Mouse (Mus musculus): ENCODE measurements around the gene Grap. TPM values are rescaled to one million over a fixed set of nuclear protein-coding genes. Genes with fewer than 3 reads are reported as not detected.
A peak's percentile ranks its signal among the peaks of the same experiment; 100 is the strongest.

The Grap gene
- total and polyA plus RNA-seq, 2 experiments from 2014 or later: 5.6 to 6.9 TPM

- WGBS: 72% methylated on average over 19 of the region's 19 CpGs
- H3K9ac ChIP-seq: no peak overlapping the region
- H3K27me3 ChIP-seq (ENCODE audit: insufficient read depth, low read length): no peaks in the 10 kb centered on the region
- DNase-seq (no peak), ATAC-seq (no peak)
- no peaks in the 10 kb centered on the region for H3K9me3 ChIP-seq (ENCODE audit: low read length)
- TF ChIP-seq CTCF (IDR thresholded peaks at IDR 0.05; ENCODE audit: low read depth): no peak
- no peak overlapping the region for H3K4me2 ChIP-seq (ENCODE audit: low read depth)
- no peaks in the 10 kb centered on the region for H3K36me3 ChIP-seq (ENCODE audit: insufficient read depth)
- H3K27ac ChIP-seq (ENCODE audit: low read depth, low read length): no peak overlapping the region
- H3K4me3 ChIP-seq (ENCODE audit: low read depth, low read length): no peak overlapping the region
- no peaks in the 10 kb centered on the region for H3K4me1 ChIP-seq (ENCODE audit: insufficient read depth)
These were observed 18.8 kb downstream of the Grap start for GRCm38 (mm10) chr11:61671781-61672383.

- DNase-seq: no peak
- 39% methylated on average over 8 of the region's 8 CpGs for WGBS
- H3K4me1 ChIP-seq (ENCODE audit: insufficient read depth): no peaks in the 10 kb centered on the region
These were observed 20.6 kb downstream of the Grap start for GRCm38 (mm10) chr11:61673686-61674085.

GRCm38 (mm10) chr11:61674151-61674838 is 21.2 kb downstream of the Grap start:
- DNase-seq: no peak
- no peaks in the 10 kb centered on the region for H3K36me3 ChIP-seq (ENCODE audit: insufficient read depth)
- WGBS: 26% methylated on average over 19 of the region's 19 CpGs
- H3K4me3 ChIP-seq (ENCODE audit: low read depth, low read length): no peak overlapping the region
- no peaks in the 10 kb centered on the region for H3K4me1 ChIP-seq (ENCODE audit: insufficient read depth)
- peak; percentile 58 for ATAC-seq
- no peaks in the 10 kb centered on the region for H3K27me3 ChIP-seq (ENCODE audit: insufficient read depth, low read length)
- no peak overlapping the region for H3K4me2 ChIP-seq (ENCODE audit: low read depth)
- 0 out of 2 replicates have a peak overlapping the region, but pooled peaks have one; percentile 14 for H3K9ac ChIP-seq
- H3K27ac ChIP-seq (ENCODE audit: low read depth, low read length): no peak overlapping the region
- no peaks in the 10 kb centered on the region for H3K9me3 ChIP-seq (ENCODE audit: low read length)
- TF ChIP-seq CTCF (IDR thresholded peaks at IDR 0.05; ENCODE audit: low read depth): no peak

More at GRCm38 (mm10) chr11:61673686-61674085, 20.6 kb downstream of the Grap start:
- Histone ChIP-seq H3K4me3 (ENCODE audit: low read depth, low read length) (no peak overlapping the region), H3K27ac (ENCODE audit: low read depth, low read length) (no peak overlapping the region), H3K9me3 (ENCODE audit: low read length) (no peaks in the 10 kb centered on the region), H3K36me3 (ENCODE audit: insufficient read depth) (no peaks in the 10 kb centered on the region), H3K27me3 (ENCODE audit: insufficient read depth, low read length) (no peaks in the 10 kb centered on the region), H3K9ac (no peak overlapping the region), H3K4me2 (ENCODE audit: low read depth) (no peak overlapping the region)
- TF ChIP-seq CTCF (IDR thresholded peaks at IDR 0.05; ENCODE audit: low read depth): peak; percentile 33; the same call in 1 of the 2 replicates
- no peak for ATAC-seq

- TF ChIP-seq CTCF (IDR thresholded peaks at IDR 0.05; ENCODE audit: low read depth): peak; percentile 75
- Histone ChIP-seq H3K9ac (0 out of 2 replicates have a peak overlapping the region, but pooled peaks have one; percentile 14), H3K9me3 (ENCODE audit: low read length) (no peaks in the 10 kb centered on the region), H3K4me1 (ENCODE audit: insufficient read depth) (no peaks in the 10 kb centered on the region), H3K36me3 (ENCODE audit: insufficient read depth) (no peaks in the 10 kb centered on the region), H3K4me3 (ENCODE audit: low read depth, low read length) (no peak overlapping the region), H3K27me3 (ENCODE audit: insufficient read depth, low read length) (no peaks in the 10 kb centered on the region), H3K27ac (ENCODE audit: low read depth, low read length) (no peak overlapping the region), H3K4me2 (ENCODE audit: low read depth) (no peak overlapping the region)
- DNase-seq (peak; percentile 61), ATAC-seq (peak; percentile 82)
- WGBS: 4% methylated on average over 8 of the region's 8 CpGs
These were observed 21.7 kb downstream of the Grap start for GRCm38 (mm10) chr11:61674839-61675159.

GRCm38 (mm10) chr11:61675332-61675731 is 22.3 kb downstream of the Grap start:
- Histone ChIP-seq H3K4me2 (ENCODE audit: low read depth) (no peak overlapping the region), H3K36me3 (ENCODE audit: insufficient read depth) (no peaks in the 10 kb centered on the region), H3K9ac (no peak overlapping the region), H3K27me3 (ENCODE audit: insufficient read depth, low read length) (no peaks in the 10 kb centered on the region), H3K9me3 (ENCODE audit: low read length) (no peaks in the 10 kb centered on the region), H3K4me1 (ENCODE audit: insufficient read depth) (no peaks in the 10 kb centered on the region), H3K4me3 (ENCODE audit: low read depth, low read length) (no peak overlapping the region), H3K27ac (ENCODE audit: low read depth, low read length) (no peak overlapping the region)
- ATAC-seq: no peak
- TF ChIP-seq CTCF (IDR thresholded peaks at IDR 0.05; ENCODE audit: low read depth): no peak
- DNase-seq: no peak
- 69% methylated on average over 2 of the region's 2 CpGs for WGBS

- WGBS: 68% methylated on average over 7 of the region's 7 CpGs
- no peaks in the 10 kb centered on the region for H3K27me3 ChIP-seq (ENCODE audit: insufficient read depth, low read length)
- ATAC-seq (no peak), DNase-seq (no peak)
- no peak overlapping the region for H3K4me2 ChIP-seq (ENCODE audit: low read depth)
- H3K9me3 ChIP-seq (ENCODE audit: low read length): no peaks in the 10 kb centered on the region
- H3K4me3 ChIP-seq (ENCODE audit: low read depth, low read length): no peak overlapping the region
- TF ChIP-seq CTCF (IDR thresholded peaks at IDR 0.05; ENCODE audit: low read depth): no peak
- H3K27ac ChIP-seq (ENCODE audit: low read depth, low read length): no peak overlapping the region
- no peaks in the 10 kb centered on the region for H3K36me3 ChIP-seq (ENCODE audit: insufficient read depth)
- no peaks in the 10 kb centered on the region for H3K4me1 ChIP-seq (ENCODE audit: insufficient read depth)
- H3K9ac ChIP-seq: no peak overlapping the region
These were observed 23.3 kb downstream of the Grap start for GRCm38 (mm10) chr11:61676216-61676854.

GRCm38 (mm10) chr11:61677709-61678108 is 24.6 kb downstream of the Grap start:
- H3K9ac ChIP-seq: no peak overlapping the region
- ATAC-seq (no peak), DNase-seq (no peak)
- no peaks in the 10 kb centered on the region for H3K9me3 ChIP-seq (ENCODE audit: low read length)
- no peaks in the 10 kb centered on the region for H3K4me1 ChIP-seq (ENCODE audit: insufficient read depth)
- no peak overlapping the region for H3K27ac ChIP-seq (ENCODE audit: low read depth, low read length)
- H3K36me3 ChIP-seq (ENCODE audit: insufficient read depth): no peaks in the 10 kb centered on the region
- no peak overlapping the region for H3K4me2 ChIP-seq (ENCODE audit: low read depth)
- no peak for TF ChIP-seq CTCF (IDR thresholded peaks at IDR 0.05; ENCODE audit: low read depth)
- WGBS: 91% methylated on average over 4 of the region's 4 CpGs
- H3K4me3 ChIP-seq (ENCODE audit: low read depth, low read length): no peak overlapping the region
- H3K27me3 ChIP-seq (ENCODE audit: insufficient read depth, low read length): no peaks in the 10 kb centered on the region
